Comparison of ENCODE assay signal across 8 mouse cellular contexts in the genomic region with DNA sequence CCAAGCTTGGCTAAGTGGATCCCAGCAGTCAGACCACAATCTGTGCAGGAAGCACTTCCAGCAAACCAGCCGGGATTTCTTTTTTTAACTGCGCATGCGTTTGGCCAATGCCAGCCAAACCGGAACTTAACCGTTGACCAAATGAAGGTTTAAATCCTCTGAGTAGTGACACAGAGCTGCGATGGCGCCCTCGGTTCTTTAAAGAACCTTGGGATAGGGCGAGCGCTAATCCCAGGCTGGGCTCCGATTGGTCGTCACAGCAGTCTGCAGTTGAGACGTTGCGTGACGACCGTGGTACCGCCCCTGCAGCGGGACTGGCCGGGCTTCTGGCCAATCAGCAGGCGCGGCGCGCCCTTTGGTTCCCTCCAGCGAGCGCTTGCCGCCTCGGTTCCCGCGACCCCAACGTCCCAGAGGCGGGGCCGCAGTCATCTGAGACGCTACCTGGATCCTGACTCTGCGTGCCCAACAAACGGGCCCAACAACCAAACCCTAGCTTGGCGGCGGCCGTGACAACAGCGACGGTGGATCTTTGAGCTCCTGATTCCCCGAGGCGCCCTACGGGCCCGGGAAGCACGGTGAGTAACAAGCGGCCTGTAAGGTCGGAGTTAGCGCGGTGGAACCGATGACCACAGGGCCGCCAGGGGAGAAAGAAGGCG. TPM values are rescaled to one million over a fixed set of nuclear protein-coding genes. Genes with fewer than 3 reads are reported as not detected.
DNase-seq lines count a peak whose midpoint lies in the region; ATAC-seq and TF ChIP-seq lines count a peak whose summit lies in the region.

A gene (plus strand): TSS at position 387 of the 656 bp plus-strand sequence.

- DNase-seq in CD4-positive helper T cell, adult 2 months (ENCODE audit: low read depth, low spot score): peak; percentile 98
- peak; percentile 96 for DNase-seq in brain, embryonic 18.5 days (ENCODE audit: low read depth, low spot score)
- peak; percentile 100 for DNase-seq in kidney, postnatal 0 days (ENCODE audit: low spot score)
- DNase-seq in liver, embryonic 11.5 days (ENCODE audit: low spot score): peak; percentile 96
- DNase-seq in naive thymus-derived CD4-positive, alpha-beta T cell, adult 2 months (ENCODE audit: low read depth): peak; percentile 96

- peak within 1 kb of the TSS; percentile 73 for H3K4me3 ChIP-seq in heart, embryonic 12.5 days
- peak within 1 kb of the TSS; percentile 51 for H3K4me3 ChIP-seq in kidney, postnatal 0 days (replicated peaks; ENCODE audit: low read depth, low read length)
- peak within 1 kb of the TSS; percentile 87 for H3K4me3 ChIP-seq in liver, embryonic 11.5 days (ENCODE audit: low read depth, low read length)
- H3K4me3 ChIP-seq in stomach, embryonic 14.5 days (ENCODE audit: low read depth, low read length): peak within 1 kb of the TSS; percentile 70

- H3K4me2 ChIP-seq in heart, embryonic 12.5 days: peak within 1 kb of the TSS; percentile 87
- peak within 1 kb of the TSS; percentile 80 for H3K4me2 ChIP-seq in kidney, postnatal 0 days (ENCODE audit: low read length)
- H3K4me2 ChIP-seq in liver, embryonic 11.5 days: peak within 1 kb of the TSS; percentile 94
- peak within 1 kb of the TSS; percentile 72 for H3K4me2 ChIP-seq in stomach, embryonic 14.5 days (replicated peaks; ENCODE audit: low read depth, low read length)

- H3K4me1 ChIP-seq in heart, embryonic 12.5 days (replicated peaks): peaks cover 16% of the 10 kb centered on the region
- H3K4me1 ChIP-seq in kidney, postnatal 0 days (replicated peaks; ENCODE audit: insufficient read depth, low read length): no peaks in the 10 kb centered on the region; the same call in 1 of the 2 replicates
- peaks cover 12% of the 10 kb centered on the region for H3K4me1 ChIP-seq in liver, embryonic 11.5 days (replicated peaks; ENCODE audit: control insufficient read depth, insufficient read depth, low read length)
- H3K4me1 ChIP-seq in stomach, embryonic 14.5 days (ENCODE audit: control insufficient read depth, insufficient read depth, low read length): peaks cover 13% of the 10 kb centered on the region; the same call in 1 of the 2 replicates

- 0 out of 2 replicates have a peak, but pooled peaks have one; percentile 14 for TF ChIP-seq CTCF in kidney, postnatal 0 days (IDR thresholded peaks at IDR 0.05; ENCODE audit: low read depth)

- no peaks in the 10 kb centered on the region for H3K27me3 ChIP-seq in heart, embryonic 12.5 days (replicated peaks)
- no peaks in the 10 kb centered on the region for H3K27me3 ChIP-seq in kidney, postnatal 0 days (ENCODE audit: insufficient read depth, low read length)
- H3K27me3 ChIP-seq in liver, embryonic 11.5 days (replicated peaks; ENCODE audit: control insufficient read depth, insufficient read depth, low read length): no peaks in the 10 kb centered on the region
- no peaks in the 10 kb centered on the region for H3K27me3 ChIP-seq in stomach, embryonic 14.5 days (ENCODE audit: control insufficient read depth, insufficient read depth, low read length)

- H3K36me3 ChIP-seq in heart, embryonic 12.5 days: peaks cover 15% of the 10 kb centered on the region
- 0 out of 2 replicates have a peak, but pooled peaks cover under 1% of the 10 kb centered on the region for H3K36me3 ChIP-seq in kidney, postnatal 0 days (ENCODE audit: insufficient read depth, low read length)
- H3K36me3 ChIP-seq in liver, embryonic 11.5 days (ENCODE audit: control insufficient read depth, insufficient read depth, low read length): peaks cover 4% of the 10 kb centered on the region
- peaks cover 1% of the 10 kb centered on the region for H3K36me3 ChIP-seq in stomach, embryonic 14.5 days (ENCODE audit: control insufficient read depth, insufficient read depth, low read length)

- under 1% methylated on average over 52 of the region's 52 CpGs for WGBS in heart, embryonic 12.5 days
- under 1% methylated on average over 52 of the region's 52 CpGs for WGBS in kidney, postnatal 0 days
- under 1% methylated on average over 52 of the region's 52 CpGs for WGBS in liver, embryonic 11.5 days
- WGBS in stomach, embryonic 14.5 days: under 1% methylated on average over 52 of the region's 52 CpGs

- H3K27ac ChIP-seq in heart, embryonic 12.5 days (ENCODE audit: poor library complexity, severe bottlenecking): peak within 1 kb of the TSS; percentile 95
- peak within 1 kb of the TSS; percentile 92 for H3K27ac ChIP-seq in kidney, postnatal 0 days
- H3K27ac ChIP-seq in liver, embryonic 11.5 days (ENCODE audit: low read depth, low read length): peak within 1 kb of the TSS; percentile 57
- H3K27ac ChIP-seq in stomach, embryonic 14.5 days (ENCODE audit: low read length): peak within 1 kb of the TSS; percentile 92

- H3K9me3 ChIP-seq in heart, embryonic 12.5 days (replicated peaks): no peaks in the 10 kb centered on the region
- H3K9me3 ChIP-seq in kidney, postnatal 0 days (replicated peaks; ENCODE audit: low read length): no peaks in the 10 kb centered on the region
- H3K9me3 ChIP-seq in liver, embryonic 11.5 days (ENCODE audit: control insufficient read depth, low read length): no peaks in the 10 kb centered on the region
- no peaks in the 10 kb centered on the region for H3K9me3 ChIP-seq in stomach, embryonic 14.5 days (ENCODE audit: control insufficient read depth, low read depth, low read length)

- peak; percentile 98 for ATAC-seq in erythroid progenitor cell, adult 5-6 weeks (replicated peaks; ENCODE audit: low FRiP score, poor library complexity, severe bottlenecking)
- peak; percentile 100 for ATAC-seq in heart, embryonic 12.5 days (ENCODE audit: insufficient number of reproducible peaks, low FRiP score)
- ATAC-seq in kidney, postnatal 0 days (replicated peaks; ENCODE audit: low FRiP score, low read depth): peak; percentile 100
- peak; percentile 100 for ATAC-seq in liver, embryonic 11.5 days (replicated peaks; ENCODE audit: low FRiP score)
- peak; percentile 100 for ATAC-seq in stomach, embryonic 14.5 days (ENCODE audit: insufficient number of reproducible peaks, insufficient read depth, low FRiP score, low read depth)

- H3K9ac ChIP-seq in heart, embryonic 12.5 days: peak within 1 kb of the TSS; percentile 77
- peak within 1 kb of the TSS; percentile 60 for H3K9ac ChIP-seq in kidney, postnatal 0 days (ENCODE audit: low read depth, low read length)
- H3K9ac ChIP-seq in liver, embryonic 11.5 days (ENCODE audit: low read depth, low read length): peak within 1 kb of the TSS; percentile 89
- peak within 1 kb of the TSS; percentile 61 for H3K9ac ChIP-seq in stomach, embryonic 14.5 days (replicated peaks; ENCODE audit: low read depth, low read length)

RNA-seq across cellular contexts. Expression of the gene that starts here (rescaled TPM):
- total RNA-seq in erythroid progenitor cell, adult 5-6 weeks (2015; ENCODE audit: low replicate concordance): 96.2 and 98.1 TPM in 2 replicates
- 73.3 and 112 TPM in 2 replicates for total RNA-seq in erythroid progenitor cell, adult 5-6 weeks (2017; ENCODE audit: low replicate concordance)
- 13.5 and 13.7 TPM in 2 replicates for polyA plus RNA-seq in heart, embryonic 12.5 days (2016; fragmentation: Nextera tagmentation; extraction: Ambion mirVana)
- polyA plus RNA-seq in kidney, postnatal 0 days (2015; fragmentation: Nextera tagmentation; extraction: Ambion mirVana): 4.8 and 5.1 TPM in 2 replicates
- 16.2 and 20.4 TPM in 2 replicates for polyA plus RNA-seq in liver, embryonic 11.5 days (2014; fragmentation: Nextera tagmentation; extraction: Ambion mirVana)
- 16.2 and 21.9 TPM in 2 replicates for polyA plus RNA-seq in stomach, embryonic 14.5 days (2014; fragmentation: Nextera tagmentation; extraction: Ambion mirVana)

Comparison
In these comparisons a context has a peak if more than half of its experiments do, and no peak if none do; other contexts are left out.
1. Peak in every context shown above with its lines: DNase-seq, ATAC-seq, H3K4me3 ChIP-seq and H3K27ac ChIP-seq.